Mouse (Mus musculus) megakaryocyte progenitor cell, adult 5-6 weeks (primary cell): ENCODE results near the gene Ddx47. TPM values are rescaled to one million over a fixed set of nuclear protein-coding genes. Genes with fewer than 3 reads are reported as not detected.

ENCODE experiments used
- ATAC-seq: replicated peaks from 2 replicates; pipeline ENCODE4 v1.8.0; 2016; ENCODE audit warnings: mild to moderate bottlenecking, moderate TSS enrichment, inconsistent platforms; ENCODE audit not compliant: poor library complexity
- total RNA-seq, 2 experiments: library from RNA; stranded (forward) in 1 of 2; stranded (reverse) in 1 of 2; fragments of 157-497, 149-512 nt in 1 of 2; fragments of 200-1000 nt in 1 of 2; gene quantifications; 2 replicates each; pipeline versions ENCODE4 v1.2.3 to v1.2.4; 2015 to 2017

Gene Ddx47
- total RNA-seq (2015) (52.4 and 69.7 TPM in 2 replicates), total RNA-seq (2017) (95.0 and 96.0 TPM in 2 replicates)

GRCm38 (mm10) chr6:135011048-135011733 is at the start of gene Ddx47:
Gene Ddx47 (plus strand): TSS chr6:135011612.
- peak; percentile 98 for ATAC-seq

- peak; percentile 64 for ATAC-seq
These were observed 49.4 kb upstream of the Ddx47 start for GRCm38 (mm10) chr6:134961858-134962517.

- no peak for ATAC-seq
These were observed 48.9 kb upstream of the Ddx47 start for GRCm38 (mm10) chr6:134962518-134962893.

- no peak for ATAC-seq
These were observed 47.5 kb upstream of the Ddx47 start for GRCm38 (mm10) chr6:134963910-134964309.

GRCm38 (mm10) chr6:134966681-134967080 is 44.7 kb upstream of the Ddx47 start:
- no peak for ATAC-seq

- ATAC-seq: no peak
These were observed 43.1 kb upstream of the Ddx47 start for GRCm38 (mm10) chr6:134968326-134968725.

- no peak for ATAC-seq
These were observed 41.9 kb upstream of the Ddx47 start for GRCm38 (mm10) chr6:134969498-134969897.

GRCm38 (mm10) chr6:134972096-134972495 is 39.3 kb upstream of the Ddx47 start:
- ATAC-seq: peak; percentile 95

GRCm38 (mm10) chr6:134976628-134977027 is 34.8 kb upstream of the Ddx47 start:
- ATAC-seq: no peak

- peak; percentile 29; the same call in 1 of the 2 replicates for ATAC-seq
These were observed 30.0 kb upstream of the Ddx47 start, which contains the start of gene Apold1 for GRCm38 (mm10) chr6:134981231-134982062. Gene Apold1 (plus strand): TSS chr6:134981718.

- peak; percentile 79 for ATAC-seq
These were observed 27.7 kb upstream of the Ddx47 start for GRCm38 (mm10) chr6:134983529-134984370.

GRCm38 (mm10) chr6:134984748-134985147 is 26.7 kb upstream of the Ddx47 start:
- peak; percentile 78 for ATAC-seq

GRCm38 (mm10) chr6:134988377-134988776 is 23.0 kb upstream of the Ddx47 start:
- no peak for ATAC-seq

GRCm38 (mm10) chr6:134990674-134991073 is 20.7 kb upstream of the Ddx47 start:
- ATAC-seq: no peak

GRCm38 (mm10) chr6:134994031-134994651 is 17.3 kb upstream of the Ddx47 start:
- no peak for ATAC-seq

GRCm38 (mm10) chr6:134994985-134995384 is 16.4 kb upstream of the Ddx47 start:
- no peak for ATAC-seq

GRCm38 (mm10) chr6:134996918-134997317 is 14.5 kb upstream of the Ddx47 start:
- ATAC-seq: peak; percentile 81

- ATAC-seq: no peak
These were observed 13.3 kb upstream of the Ddx47 start for GRCm38 (mm10) chr6:134998076-134998475.

GRCm38 (mm10) chr6:134998781-134999180 is 12.6 kb upstream of the Ddx47 start:
- no peak for ATAC-seq

- ATAC-seq: no peak
These were observed 11.1 kb upstream of the Ddx47 start for GRCm38 (mm10) chr6:135000272-135000671.
